Mouse (Mus musculus) CH12.LX (cell line): Measurements from ENCODE around the gene Lsg1.

Experiments
- CTCF ChIP-seq, 2 experiments: IDR thresholded peaks in 1 of 2; conservative IDR thresholded peaks in 1 of 2; 2 replicates each; pipeline ENCODE4 v1.5.1; 2011 to 2012; ENCODE audit warnings: low read depth in 2 of 2, low read length in 2 of 2, improper control_type of control experiment in 1 of 2, inconsistent platforms in 1 of 2, mild to moderate bottlenecking in 1 of 2, moderate library complexity in 1 of 2
- EP300 ChIP-seq: IDR thresholded peaks from 2 replicates; pipeline ENCODE4 v1.6.1; 2011; ENCODE audit warnings: low read length, improper control_type of control experiment
- NELFE ChIP-seq: IDR thresholded peaks from 2 replicates; pipeline ENCODE4 v1.6.1; 2011; ENCODE audit warnings: low read depth, low read length, improper control_type of control experiment
- POLR2A ChIP-seq: IDR thresholded peaks from 2 replicates; pipeline ENCODE4 v1.6.1; 2011; ENCODE audit warnings: low read depth, mild to moderate bottlenecking, improper control_type of control experiment, low read length
- USF1 ChIP-seq: IDR thresholded peaks from 2 replicates; pipeline ENCODE4 v1.6.1; 2014; ENCODE audit warnings: low read depth, mild to moderate bottlenecking, inconsistent platforms, low read length, improper control_type of control experiment

DNA sequence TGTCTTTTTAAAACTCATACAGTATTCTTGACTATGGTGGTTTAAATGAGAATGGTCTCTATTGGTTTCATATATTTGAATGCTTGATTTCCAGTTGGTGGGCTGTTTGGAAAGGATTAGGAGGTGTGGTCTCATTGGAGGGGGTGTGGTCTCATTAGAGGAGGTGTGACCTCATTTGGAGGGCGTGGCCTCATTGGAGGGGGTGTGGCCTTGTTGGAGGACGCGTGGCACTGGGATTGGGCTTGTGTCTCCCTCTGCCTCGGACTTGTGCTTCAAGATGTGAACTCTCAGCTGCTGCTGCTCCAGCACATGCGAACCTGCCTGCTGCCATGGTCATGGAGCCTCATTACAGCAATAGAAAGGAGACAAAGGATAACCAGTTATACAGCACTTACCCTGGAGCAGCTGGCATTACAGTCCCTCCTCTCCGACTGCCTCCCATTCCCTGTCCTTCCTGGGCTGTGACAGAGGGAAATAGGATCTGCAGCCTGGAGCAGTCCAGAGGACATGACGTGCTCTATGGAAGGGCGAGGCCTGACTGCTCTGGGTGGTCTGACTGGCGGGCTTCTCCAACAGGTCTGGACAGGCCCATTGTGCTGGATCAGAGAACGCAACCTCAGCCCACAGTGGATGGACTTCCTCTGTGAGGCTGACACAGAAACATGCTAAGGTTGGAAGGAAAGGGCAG is 65.0 kb downstream of the Lsg1 start:
- no peak for TF ChIP-seq USF1
- no peak for TF ChIP-seq CTCF (conservative IDR thresholded peaks at IDR 0.05 in 1 of 2, IDR thresholded peaks at IDR 0.05 in 1 of 2; ENCODE audit: low read depth in 2 of 2, low read length in 2 of 2)
- no peak for TF ChIP-seq NELFE
- no peak for TF ChIP-seq EP300
- TF ChIP-seq POLR2A: no peak
